Mouse (Mus musculus) gastrocnemius, postnatal 10 days (tissue): Measurements from ENCODE around the gene Cyb561d2. TPM values are rescaled to one million over a fixed set of nuclear protein-coding genes. Genes with fewer than 3 reads are reported as not detected.
A peak's percentile ranks its signal among the peaks of the same experiment; 100 is the strongest.
"Not testable (repeated sequence)": the region's sequence is repeated elsewhere in the genome, so short reads cannot be mapped to it uniquely, and the experiment has no call there.

Experiments used
- DNase-seq: peaks from one replicate; pipeline ENCODE4 v3.0.0; 2021; ENCODE audit warnings: mixed read lengths
- total RNA-seq, 2 experiments: library from RNA; stranded (reverse); gene quantifications; 2 replicates each; pipeline ENCODE4 v1.2.3; 2021

Cyb561d2 gene
- total RNA-seq, 2 experiments from 2014 or later = 3.5 to 4.0 TPM

DNA sequence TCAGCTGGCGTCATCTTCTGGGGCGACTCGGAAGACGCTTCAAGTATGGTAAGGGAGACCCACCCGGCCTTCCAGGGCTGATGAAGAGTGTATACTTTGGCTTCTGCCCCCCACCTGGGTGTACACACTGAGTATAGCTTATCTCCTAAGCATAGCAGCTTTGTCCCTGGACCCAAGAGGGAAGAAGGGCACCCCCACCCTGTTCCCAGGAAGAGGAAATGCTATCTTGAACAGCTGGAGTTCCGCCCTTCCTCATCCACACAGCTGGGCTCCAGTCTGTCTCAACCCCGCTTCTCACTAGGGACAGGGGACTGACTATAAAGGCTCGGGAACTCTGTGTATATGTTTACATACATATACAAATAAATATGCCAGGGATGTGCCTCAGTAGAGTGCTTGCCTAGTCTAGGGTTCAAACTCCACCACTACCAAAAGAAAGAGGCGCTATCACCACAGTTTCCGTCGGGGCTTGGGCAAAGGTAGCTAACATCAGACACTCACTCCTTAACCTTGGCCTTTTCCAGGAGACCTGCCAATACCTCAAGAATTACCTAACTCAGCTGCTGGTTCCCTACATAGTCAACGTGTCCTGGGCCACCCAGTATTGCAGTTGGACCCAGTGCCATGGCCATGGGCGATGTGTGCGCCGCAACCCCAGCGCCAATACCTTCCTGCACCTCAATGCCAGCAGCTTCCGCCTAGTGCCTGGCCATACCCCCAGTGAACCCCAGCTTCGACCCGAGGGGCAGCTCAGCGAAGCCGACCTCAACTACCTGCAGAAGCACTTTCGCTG, 29.7 kb upstream of the Cyb561d2 start:
- no peak for DNase-seq

DNA sequence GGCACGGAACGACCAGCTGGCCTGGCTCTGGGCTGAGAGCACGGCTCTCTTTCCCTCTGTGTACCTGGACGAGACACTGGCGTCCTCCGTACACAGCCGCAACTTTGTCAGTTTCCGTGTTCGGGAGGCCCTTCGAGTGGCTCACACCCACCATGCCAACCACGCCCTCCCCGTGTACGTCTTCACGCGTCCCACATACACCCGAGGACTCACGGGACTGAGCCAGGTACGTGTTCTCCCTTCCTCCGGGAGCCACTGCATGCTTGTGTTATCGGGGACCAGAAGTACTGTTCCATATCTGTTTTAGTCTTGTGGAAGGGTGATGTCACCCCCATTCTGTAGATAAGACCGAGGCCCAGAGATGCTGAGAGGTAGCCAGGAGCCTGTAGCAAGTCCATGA, 28.9 kb upstream of the Cyb561d2 start:
- DNase-seq = no peak

DNA sequence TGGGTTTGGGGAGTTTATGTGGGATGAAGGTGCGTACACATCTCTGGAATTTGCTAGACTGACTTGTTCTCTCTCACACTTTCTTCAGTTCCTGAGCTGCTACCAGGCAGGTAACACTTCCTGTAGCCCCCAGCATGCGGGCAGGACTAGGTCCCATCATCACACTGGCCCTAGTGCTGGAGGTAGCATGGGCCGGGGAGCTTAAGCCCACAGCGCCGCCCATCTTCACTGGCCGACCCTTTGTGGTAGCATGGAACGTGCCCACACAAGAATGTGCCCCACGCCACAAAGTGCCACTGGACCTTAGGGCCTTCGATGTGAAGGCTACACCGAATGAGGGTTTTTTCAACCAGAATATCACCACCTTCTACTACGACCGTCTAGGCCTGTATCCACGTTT, 28.0 kb upstream of the Cyb561d2 start:
- DNase-seq = no peak

DNA sequence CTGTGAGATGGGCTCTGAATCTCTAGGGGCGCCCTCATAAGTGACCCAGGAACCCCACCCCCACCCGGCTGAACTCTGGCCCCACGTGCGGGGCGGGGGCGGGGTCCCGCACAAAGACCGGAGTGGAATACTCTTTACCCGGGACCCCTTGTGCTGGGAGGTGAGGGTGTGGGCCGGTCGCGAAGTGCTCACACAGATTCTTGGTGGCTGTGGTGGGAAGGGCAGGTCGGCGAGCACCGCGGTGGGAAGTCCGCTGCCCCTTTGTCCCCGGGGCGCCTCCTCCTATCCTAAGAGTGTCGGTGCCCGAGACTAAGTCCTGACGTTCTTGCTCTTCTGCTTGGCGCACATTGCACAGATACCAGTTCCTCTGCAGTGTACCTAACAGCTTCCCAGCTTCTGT, 27.3 kb upstream of the Cyb561d2 start:
- DNase-seq = peak; percentile 37

DNA sequence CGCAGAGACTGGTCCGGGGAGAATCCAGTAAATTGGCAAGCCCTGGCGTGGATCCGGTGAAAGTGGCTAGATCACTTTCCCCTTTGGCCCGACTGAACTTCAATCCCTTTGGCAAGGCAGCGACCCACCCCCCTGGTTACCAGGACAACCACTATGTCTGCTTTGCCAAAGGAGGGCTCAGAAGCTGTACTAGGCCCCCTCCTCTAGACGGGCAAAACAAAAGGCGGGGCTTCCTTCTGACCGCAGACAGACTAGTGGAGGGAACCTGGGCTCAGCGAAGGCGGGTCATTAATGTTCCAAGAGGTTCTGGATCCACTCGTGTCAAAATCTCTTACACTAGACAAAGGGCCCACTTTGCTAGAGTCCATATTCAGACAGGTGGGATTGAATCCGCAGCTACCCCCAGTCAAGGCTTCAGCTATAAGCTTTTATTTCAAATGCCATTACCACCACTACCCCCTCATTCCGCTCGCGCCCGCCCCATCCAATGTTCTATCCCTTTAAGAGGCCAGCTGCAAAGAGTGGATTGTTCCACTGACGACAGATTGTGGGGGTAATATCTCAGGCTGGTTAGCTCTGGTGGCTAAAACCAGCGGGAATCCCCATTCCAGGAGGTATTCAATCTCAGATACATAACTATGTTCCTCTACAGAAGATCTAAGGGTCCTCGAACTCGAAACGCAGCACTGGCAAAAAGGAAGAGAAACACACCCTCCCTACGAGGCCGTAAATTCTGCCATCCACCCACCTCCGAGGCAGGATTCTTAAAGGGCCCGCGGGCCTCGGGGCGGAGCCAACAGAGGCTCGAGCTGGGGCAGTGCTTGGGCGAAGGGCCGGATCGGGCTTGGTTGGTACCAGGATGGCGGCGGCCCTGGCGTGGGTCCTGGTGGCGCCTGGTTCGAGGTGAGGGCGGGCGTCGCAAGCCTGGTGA, 26.6 kb upstream of the Cyb561d2 start:
- DNase-seq = peak; percentile 80

DNA sequence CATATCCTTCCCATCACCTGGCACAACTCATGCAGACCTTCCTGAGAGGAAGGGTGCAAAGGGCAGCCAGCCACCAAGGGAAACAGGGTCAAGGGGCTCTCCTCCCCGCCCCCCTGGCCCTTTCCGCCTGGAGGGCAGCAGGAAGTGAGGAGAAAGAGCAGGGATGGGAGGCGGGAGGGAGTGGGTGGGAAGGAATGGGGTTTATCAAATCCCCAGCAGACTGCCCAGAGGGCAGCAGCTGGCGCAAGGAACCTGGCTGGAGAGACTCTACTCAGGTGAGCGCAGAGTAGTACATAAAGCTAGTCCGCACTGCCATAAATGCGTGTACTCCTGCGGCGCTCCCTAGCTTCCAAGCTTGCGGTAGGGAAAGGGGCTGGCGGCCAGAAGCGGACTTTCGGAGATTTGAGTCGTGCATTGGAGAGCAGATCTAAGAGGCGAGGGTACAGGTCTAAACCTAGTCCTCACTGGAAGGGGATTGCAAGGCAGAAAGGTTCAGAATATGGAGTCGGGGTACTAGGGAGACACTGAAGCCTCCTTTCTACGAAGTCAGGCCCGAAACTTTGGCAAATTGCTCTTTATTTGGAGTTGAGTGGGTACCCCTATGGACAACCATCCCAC, 25.8 kb upstream of the Cyb561d2 start, which contains the start of gene Hyal2:
Hyal2 (plus strand) TSS at position 244 of the 618 bp plus-strand sequence.
- DNase-seq = no peak

DNA sequence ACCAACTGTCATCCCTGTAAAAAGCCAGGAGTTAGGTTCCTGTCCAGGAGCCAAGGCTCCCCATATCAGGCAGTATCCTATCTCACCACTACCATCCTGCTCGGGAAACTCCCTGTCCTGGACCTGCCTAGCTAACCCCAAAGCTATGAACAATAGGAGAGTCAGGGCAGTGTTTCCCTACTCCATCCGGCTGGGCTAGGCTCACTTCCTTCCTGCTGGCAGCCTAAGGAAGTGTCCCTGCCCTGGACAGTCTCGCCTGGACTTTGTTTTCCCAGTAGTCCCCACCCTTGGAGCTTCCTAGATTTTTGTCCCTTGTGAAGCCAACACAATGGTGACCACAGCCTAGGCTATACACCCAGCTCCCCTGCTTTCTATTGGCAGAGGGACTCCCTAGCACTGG, 24.9 kb upstream of the Cyb561d2 start:
- no peak for DNase-seq

DNA sequence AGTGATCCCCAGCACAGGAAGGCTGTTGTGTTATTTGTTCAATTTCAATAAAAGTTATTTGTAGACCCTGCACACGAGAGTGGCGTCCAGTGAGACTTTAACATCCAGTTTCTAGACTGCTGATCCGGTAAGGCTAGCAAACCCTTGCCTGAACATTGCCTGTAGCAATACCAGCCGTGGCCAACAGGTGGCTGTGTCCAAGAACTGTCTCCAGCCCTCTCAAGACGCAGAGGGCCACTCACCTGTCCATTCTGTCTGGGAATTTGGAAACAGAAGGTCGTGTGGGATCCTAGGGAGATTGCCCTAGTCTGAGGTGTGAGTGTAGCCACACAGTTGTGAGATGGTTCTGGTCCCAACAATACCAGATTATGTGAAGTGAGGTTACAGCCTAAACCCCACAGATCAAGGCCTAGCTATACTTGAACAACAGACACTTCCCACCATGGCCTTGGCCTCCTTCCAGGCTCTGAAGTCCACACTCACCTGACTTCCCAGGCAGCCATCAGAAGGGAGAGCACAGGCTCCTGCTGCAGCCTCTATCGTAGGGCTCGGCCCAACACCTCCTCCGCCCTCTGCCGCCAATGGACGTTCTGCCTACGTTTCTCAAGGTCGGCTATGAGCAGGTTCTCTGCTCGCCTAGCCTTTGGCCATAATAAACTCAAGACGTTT, 24.2 kb upstream of the Cyb561d2 start:
- peak; percentile 86 for DNase-seq

DNA sequence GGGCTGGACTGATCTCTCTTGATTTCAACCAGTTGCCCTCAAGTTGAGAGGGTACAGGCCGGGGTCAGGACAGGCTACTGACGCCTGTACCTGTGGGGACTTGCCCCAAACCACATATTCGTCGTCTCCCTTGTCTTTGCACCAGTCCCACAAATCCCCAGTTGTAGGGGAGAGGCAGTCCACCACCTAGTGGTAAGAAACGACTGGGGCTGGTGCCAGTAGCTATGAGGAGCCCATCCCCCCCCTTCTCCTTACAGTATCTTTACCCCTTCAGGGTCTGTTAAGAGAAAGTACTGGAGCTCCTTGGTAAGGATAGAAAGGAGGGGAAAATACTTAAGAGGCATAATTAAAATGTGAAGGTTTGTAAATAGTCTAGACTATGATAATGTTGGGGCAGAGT, 23.6 kb upstream of the Cyb561d2 start:
- not testable (repeated sequence) for DNase-seq

DNA sequence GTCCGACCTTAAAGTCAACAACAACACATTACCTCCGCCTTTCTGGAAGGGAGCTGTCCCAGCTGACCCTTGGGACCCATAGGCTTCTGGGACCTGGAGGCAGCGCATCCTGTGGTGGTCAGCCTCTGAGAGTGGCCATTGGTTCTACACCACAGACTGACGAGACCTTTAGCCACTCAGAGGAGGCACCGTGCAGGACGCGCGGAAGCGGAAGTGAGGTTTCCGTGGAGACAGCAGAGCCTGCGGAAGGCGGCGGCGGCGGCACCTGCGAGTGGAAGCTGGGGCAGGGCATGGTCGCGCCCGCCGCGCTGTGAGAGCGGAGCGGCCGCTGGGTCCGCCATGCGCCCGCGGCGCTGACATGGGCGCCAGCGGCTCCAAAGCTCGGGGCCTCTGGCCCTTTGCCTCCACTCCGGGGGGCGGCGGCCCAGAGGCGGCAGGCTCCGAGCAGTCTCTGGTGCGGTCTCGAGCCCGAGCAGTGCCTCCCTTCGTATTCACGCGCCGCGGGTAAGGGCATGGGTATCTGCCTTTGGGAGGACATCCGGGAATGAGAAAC, 21.1 kb upstream of the Cyb561d2 start, which contains the start of gene Tusc2:
Tusc2 (plus strand) TSS at position 227 of the 553 bp plus-strand sequence.
- DNase-seq = peak; percentile 87

DNA sequence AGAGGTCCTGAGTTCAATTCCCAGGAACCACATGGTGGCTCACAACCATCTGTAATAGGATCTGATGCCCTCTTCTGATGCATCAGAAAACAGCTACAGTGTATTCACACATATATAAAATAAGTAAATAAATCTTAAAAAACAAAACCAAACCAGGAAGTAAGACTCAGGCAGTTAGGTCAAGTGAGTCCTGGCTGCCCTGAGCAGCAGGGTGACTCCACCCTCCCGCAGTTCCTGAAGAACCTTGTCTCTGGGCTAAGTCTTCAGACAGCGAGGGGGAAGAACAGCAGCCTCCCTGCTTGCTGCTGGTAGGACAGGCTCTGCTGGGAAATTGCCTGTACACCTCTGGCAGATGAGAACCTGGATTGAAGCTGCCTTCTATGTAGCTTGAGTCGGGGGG, 14.4 kb upstream of the Cyb561d2 start:
- no peak for DNase-seq

DNA sequence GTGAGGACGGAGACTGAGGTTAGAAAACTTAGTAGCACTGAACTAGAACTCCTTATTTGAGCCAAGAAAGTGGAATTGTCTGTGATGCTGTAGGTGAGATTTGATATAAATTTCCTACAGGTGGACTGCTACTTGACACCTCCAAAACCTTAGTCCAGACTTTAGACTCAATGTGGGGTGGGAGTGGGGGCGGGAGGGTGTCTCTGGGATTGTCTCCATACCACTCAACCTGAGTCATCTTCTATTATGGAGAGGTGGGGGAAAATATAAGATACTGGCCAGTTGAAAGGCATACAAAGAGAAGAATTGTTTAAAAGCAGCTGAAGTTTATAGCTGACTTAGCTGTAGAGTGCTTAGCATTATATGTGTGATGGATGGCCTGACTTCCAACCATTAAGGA, 13.7 kb upstream of the Cyb561d2 start:
- DNase-seq = no peak

DNA sequence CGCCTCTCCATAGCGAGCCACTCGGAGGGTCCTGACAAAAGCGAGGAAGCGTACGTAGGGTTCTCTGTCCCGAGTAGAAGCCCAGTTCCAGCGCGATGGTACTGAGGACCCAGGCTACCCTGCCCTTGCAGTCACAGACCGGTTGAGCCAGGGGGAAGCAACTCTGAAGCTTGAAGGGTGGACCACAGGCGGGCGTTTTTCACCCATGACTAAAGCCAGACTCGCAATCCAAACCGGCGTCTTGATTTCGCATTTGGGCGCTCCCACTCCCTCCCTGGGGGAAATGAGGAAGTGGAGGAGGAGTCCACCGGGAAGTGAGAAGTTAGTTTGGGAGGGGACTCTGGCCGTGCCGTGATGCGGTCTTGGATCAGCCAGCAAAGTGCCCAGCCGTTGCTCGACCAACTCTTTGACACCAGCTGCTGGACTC, 13.1 kb upstream of the Cyb561d2 start:
- DNase-seq = peak; percentile 48

DNA sequence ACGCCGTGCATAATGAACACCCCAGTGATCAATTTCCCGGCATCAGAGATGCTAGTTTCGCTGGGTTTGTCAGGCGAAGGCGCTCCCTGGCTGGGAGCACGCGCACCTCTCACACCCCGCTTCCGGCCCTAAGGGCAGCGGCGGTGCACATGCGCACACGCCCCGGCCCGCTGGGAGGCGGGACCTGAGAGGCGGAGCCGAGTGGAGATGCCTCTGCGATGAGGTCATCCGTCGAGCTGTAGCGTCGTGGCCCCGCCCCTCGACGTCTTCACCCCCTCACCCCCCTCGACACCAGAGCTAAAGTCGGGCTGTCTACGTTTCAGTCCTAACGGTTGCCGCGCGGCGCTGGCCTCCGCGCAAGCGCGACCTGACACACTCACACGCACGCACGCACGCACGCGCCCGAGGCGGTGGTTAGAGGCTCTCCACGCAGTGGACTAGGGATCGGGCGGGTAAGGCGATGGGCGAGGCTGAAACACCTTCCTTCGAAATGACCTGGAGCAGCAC, 12.4 kb upstream of the Cyb561d2 start:
- DNase-seq = peak; percentile 93

DNA sequence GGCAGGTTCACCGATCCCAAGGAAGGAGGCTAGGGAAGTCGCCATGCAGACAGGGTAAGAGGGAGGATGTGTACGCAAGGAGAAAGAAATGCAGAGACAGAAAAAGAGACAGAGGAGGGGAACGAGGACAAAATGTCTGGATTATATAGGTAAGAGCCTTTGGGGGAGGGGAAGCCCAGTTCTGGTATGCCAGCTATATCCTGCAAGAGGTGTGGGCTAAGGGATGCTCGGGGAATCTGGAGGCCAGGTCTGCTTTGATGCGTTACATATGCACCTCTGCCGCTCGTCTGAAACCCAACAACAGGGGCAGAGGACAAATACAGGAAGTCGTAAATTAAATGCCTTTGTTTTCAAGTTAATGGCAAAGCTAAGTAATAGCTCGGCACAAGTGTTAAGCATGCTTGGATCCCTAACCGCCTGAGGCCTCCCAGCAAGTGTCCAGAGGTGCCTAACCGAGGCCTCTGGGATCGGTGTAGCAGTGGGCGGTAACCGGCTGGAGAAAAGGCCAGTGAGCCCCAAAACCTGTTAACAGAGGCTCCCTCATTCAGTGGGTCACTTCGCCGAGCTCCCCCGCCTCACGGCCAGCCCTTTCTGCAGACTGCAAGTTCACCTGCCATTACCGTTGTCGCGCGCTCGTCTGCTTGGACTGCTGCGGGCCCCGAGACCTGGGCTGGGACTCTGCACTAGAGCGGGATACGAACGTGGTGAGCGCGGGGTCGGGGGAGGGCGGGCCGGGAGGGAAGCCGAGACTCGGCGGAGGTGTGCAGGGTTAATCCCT, 11.7 kb upstream of the Cyb561d2 start:
- peak; percentile 38 for DNase-seq

DNA sequence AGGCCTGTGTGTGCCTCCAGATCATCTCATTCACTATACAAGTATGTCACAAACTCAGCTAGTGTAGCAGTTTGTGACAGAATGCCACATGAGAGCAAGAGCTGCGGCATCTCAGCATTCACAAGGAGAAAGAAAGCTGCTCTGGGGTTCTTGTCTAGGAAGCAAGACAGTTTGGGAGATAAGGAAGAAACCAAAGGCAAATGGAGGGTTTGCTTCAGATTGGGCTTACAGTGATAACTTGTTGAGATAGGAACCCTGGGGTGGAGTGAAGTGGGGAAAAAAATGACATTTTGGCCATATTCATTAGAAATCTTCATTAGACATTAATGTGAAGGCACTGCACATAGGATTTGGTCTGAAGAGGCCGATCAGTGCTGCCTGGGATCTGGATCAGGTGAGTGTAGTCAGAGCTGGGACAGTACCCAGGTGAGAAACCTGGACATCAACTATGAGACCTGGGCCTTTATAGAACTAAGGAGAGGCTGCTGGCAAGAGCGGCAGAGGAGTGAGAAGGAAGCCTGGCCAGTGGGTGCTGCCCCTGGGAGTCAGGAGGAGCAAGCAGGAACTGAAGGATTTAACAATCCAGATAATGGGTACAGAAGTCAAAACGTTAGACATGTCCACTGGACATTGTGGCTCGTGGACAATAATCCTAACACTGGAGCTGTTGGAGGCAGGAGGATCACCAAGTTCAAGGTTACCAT, 10.8 kb upstream of the Cyb561d2 start:
- no peak for DNase-seq

DNA sequence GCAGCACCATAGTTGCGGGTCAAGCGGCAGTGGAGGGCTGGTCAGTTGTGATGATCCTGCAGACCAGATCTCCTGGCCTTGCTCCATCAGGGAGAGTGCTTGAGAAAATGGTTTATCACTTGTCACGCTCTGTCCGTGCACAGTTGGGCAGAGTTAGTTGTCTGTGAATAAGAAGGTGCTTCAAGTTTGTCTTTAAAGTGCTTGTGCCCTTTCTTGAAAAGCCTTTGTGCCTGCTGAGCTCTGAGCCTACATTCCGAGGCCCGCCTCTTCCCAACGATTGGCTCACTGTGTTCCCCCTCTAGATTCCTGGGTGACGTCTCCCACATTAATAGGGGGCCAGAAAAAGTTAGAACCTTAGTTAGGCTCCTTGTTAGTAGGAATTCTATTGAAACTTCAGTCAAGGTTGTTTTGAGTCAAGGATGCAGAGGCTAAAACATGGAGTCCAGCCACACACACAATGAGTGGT, 9.9 kb upstream of the Cyb561d2 start:
- no peak for DNase-seq

DNA sequence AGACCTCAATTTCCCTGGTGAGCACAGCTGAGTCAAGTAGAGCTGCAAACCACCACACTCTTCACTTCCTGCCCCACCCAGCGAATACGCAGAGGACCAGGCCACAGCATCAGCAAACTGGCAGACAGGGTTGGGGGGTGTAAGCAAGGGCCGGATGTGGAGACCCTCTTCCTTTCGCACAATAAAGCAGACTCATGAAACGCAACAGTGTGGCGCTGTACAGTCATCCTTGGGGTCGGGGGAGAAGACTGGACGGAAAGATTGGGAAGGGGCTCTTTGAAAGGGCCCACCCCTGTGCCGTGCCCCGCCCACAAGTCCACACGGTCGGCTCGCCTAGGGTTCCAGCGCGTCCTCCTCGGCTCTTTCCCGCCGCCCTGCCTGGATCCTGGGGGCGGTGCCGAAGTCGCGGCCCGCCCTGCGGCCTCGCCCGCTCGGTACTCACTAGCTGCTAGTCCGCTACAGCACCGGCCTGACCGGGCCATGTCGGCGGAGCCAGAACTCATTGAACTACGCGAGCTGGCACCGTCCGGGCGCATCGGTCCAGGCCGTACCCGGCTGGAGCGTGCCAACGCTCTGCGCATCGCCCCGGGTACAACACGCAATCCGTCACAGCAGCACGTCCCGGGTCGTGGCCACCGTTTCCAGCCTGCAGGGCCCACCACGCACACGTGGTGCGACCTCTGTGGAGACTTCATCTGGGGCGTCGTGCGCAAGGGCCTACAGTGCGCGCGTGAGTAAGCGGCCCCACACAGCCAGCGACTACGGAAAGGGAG, 9.3 kb upstream of the Cyb561d2 start, which contains the start of gene Rassf1:
Rassf1 (plus strand) TSS at position 439 of the 773 bp plus-strand sequence.
- peak; percentile 69 for DNase-seq
